Mouse (Mus musculus) heart, postnatal 36 days (tissue): ENCODE data around the gene Shc4. TPM values are rescaled to one million over a fixed set of nuclear protein-coding genes. Genes with fewer than 3 reads are reported as not detected.
A peak's percentile ranks its signal among the peaks of the same experiment; 100 is the strongest.

Source experiments
- DNase-seq, 2 experiments: peaks; one replicate each; pipeline ENCODE4 v3.0.0; 2021 to 2022
- intact Hi-C: fragments of 180-260 bp; cut with DNase I; formaldehyde crosslinking; loops from one replicate; pipeline ENCODE4 v1.15.1; 2025
- total RNA-seq, 2 experiments: library from RNA; stranded (reverse); gene quantifications; 2 replicates each; pipeline ENCODE4 v1.2.3; 2021

Shc4 gene
- total RNA-seq, 2 experiments from 2014 or later, result 0.42 to 0.51 TPM

GRCm38 (mm10) chr2:125650742-125651352 is 73.1 kb downstream of the Shc4 start:
- intact Hi-C loops, result loop anchor here (10.0 kb wide), 1 partner anchor 204 kb away; the partner anchor contains the start of genes Cops2 and Galk2
- DNase-seq, result no peak

GRCm38 (mm10) chr2:125650038-125650437 is 73.9 kb downstream of the Shc4 start:
- DNase-seq, result no peak
- intact Hi-C loops, result loop anchor here (10.0 kb wide), 1 partner anchor 205 kb away; the partner anchor contains the start of genes Cops2 and Galk2

- intact Hi-C loops, result no loop called here
- DNase-seq, result no peak
Measured at GRCm38 (mm10) chr2:125644912-125645311, 79.0 kb downstream of the Shc4 start.

- intact Hi-C loops, result no loop called here
- no peak for DNase-seq
Measured at GRCm38 (mm10) chr2:125637331-125637730, 86.6 kb downstream of the Shc4 start.

GRCm38 (mm10) chr2:125630010-125630409 is 93.9 kb downstream of the Shc4 start:
- DNase-seq, result no peak
- intact Hi-C loops, result no loop called here

- intact Hi-C loops, result no loop called here
- no peak for DNase-seq
Measured at GRCm38 (mm10) chr2:125628487-125628886, 95.5 kb downstream of the Shc4 start.

- no peak for DNase-seq
- intact Hi-C loops, result no loop called here
Measured at GRCm38 (mm10) chr2:125626536-125626935, 97.4 kb downstream of the Shc4 start.

GRCm38 (mm10) chr2:125624837-125625351 is 99.1 kb downstream of the Shc4 start, which contains the start of gene Cep152:
Gene Cep152, minus strand, starts transcription at chr2:125625113.
- peak; percentile 97 to 98 for DNase-seq
- intact Hi-C loops, result no loop called here

GRCm38 (mm10) chr2:125624127-125624685 is 99.7 kb downstream of the Shc4 start:
- DNase-seq, result no peak
- intact Hi-C loops, result no loop called here

GRCm38 (mm10) chr2:125623211-125623610 is 100.7 kb downstream of the Shc4 start:
- intact Hi-C loops, result no loop called here
- DNase-seq, result no peak

GRCm38 (mm10) chr2:125620213-125620907 is 103.6 kb downstream of the Shc4 start:
- intact Hi-C loops, result no loop called here
- DNase-seq, result no peak

- DNase-seq, result no peak
- intact Hi-C loops, result no loop called here
Measured at GRCm38 (mm10) chr2:125615858-125616424, 108.0 kb downstream of the Shc4 start.

GRCm38 (mm10) chr2:125615440-125615839 is 108.5 kb downstream of the Shc4 start:
- DNase-seq, result no peak
- intact Hi-C loops, result no loop called here

- intact Hi-C loops, result no loop called here
- DNase-seq, result peak; percentile 41 to 51
Measured at GRCm38 (mm10) chr2:125606220-125606845, 117.6 kb downstream of the Shc4 start.

- intact Hi-C loops, result loop anchor here (1.0 to 2.0 kb wide), 2 partner anchors 270 to 341 kb away; no protein-coding TSS in a partner anchor
- peak; percentile 69 to 83 for DNase-seq
Measured at GRCm38 (mm10) chr2:125604646-125605045, 119.3 kb downstream of the Shc4 start.

GRCm38 (mm10) chr2:125602970-125603369 is 121.0 kb downstream of the Shc4 start:
- intact Hi-C loops, result no loop called here
- no peak for DNase-seq

GRCm38 (mm10) chr2:125598958-125599357 is 125.0 kb downstream of the Shc4 start:
- intact Hi-C loops, result no loop called here
- DNase-seq, result no peak

GRCm38 (mm10) chr2:125598251-125598650 is 125.7 kb downstream of the Shc4 start:
- intact Hi-C loops, result no loop called here
- DNase-seq, result no peak

GRCm38 (mm10) chr2:125594786-125595185 is 129.2 kb downstream of the Shc4 start:
- DNase-seq, result no peak
- intact Hi-C loops, result no loop called here

- intact Hi-C loops, result no loop called here
- DNase-seq, result no peak
Measured at GRCm38 (mm10) chr2:125594072-125594471, 129.9 kb downstream of the Shc4 start.

- no peak for DNase-seq
- intact Hi-C loops, result no loop called here
Measured at GRCm38 (mm10) chr2:125591895-125592294, 132.1 kb downstream of the Shc4 start.
